Mouse (Mus musculus) lung, embryonic 15.5 days (tissue): Measurements from ENCODE around the gene Cdk13. TPM values are rescaled to one million over a fixed set of nuclear protein-coding genes. Genes with fewer than 3 reads are reported as not detected.

ENCODE experiments used
- ATAC-seq: fragments of 200-750 bp; cut with Nextera tagmentation; 2 replicates; pipeline ENCODE4 v1.8.0; 2017; ENCODE audit warnings: moderate number of reproducible peaks, borderline replicate concordance; ENCODE audit not compliant: low FRiP score, low TSS enrichment; ENCODE audit errors: extremely low read depth
- H3K27ac ChIP-seq: fragments of 300-500 bp; sonication (generic); 2 replicates; pipeline ENCODE4 v1.5.1; 2015; ENCODE audit warnings: moderate library complexity, mild to moderate bottlenecking, inconsistent platforms
- H3K27me3 ChIP-seq: fragments of 300-500 bp; sonication (generic); 2 replicates; pipeline ENCODE4 v1.6.1; 2015; ENCODE audit warnings: inconsistent platforms
- H3K36me3 ChIP-seq: fragments of 300-500 bp; sonication (generic); 2 replicates; pipeline ENCODE4 v1.6.1; 2015; ENCODE audit warnings: inconsistent platforms
- H3K4me1 ChIP-seq: fragments of 300-500 bp; sonication (generic); 2 replicates; pipeline ENCODE4 v1.6.1; 2015; ENCODE audit warnings: inconsistent platforms
- H3K4me2 ChIP-seq: fragments of 300-500 bp; sonication (generic); 2 replicates; pipeline ENCODE4 v1.6.1; 2015; ENCODE audit warnings: inconsistent platforms, mild to moderate bottlenecking, moderate library complexity
- H3K4me3 ChIP-seq: fragments of 300-500 bp; sonication (generic); 2 replicates; pipeline ENCODE4 v1.5.1; 2015; ENCODE audit warnings: mild to moderate bottlenecking, inconsistent platforms
- H3K9ac ChIP-seq: fragments of 300-500 bp; sonication (generic); 2 replicates; pipeline ENCODE4 v1.6.1; 2015; ENCODE audit warnings: inconsistent platforms
- H3K9me3 ChIP-seq: fragments of 300-500 bp; sonication (generic); 2 replicates; pipeline ENCODE4 v1.6.1; 2016; ENCODE audit warnings: inconsistent platforms
- WGBS: fragments of 180-500 bp; shearing (Covaris S2); methylation state at CpG from one replicate; pipeline ENCODE4 v1.1.7; 2015; 5-methylcytosine and 5-hydroxymethylcytosine counted together
- polyA plus RNA-seq: library from polyadenylated mRNA; unstranded; fragments of >200 nt; fragmentation: Nextera tagmentation; extraction: Ambion mirVana; gene quantifications from 2 replicates; pipeline ENCODE4 v1.2.1, GENCODE M21; 2015

The Cdk13 gene
- polyA plus RNA-seq = 15.6 and 17.1 TPM in 2 replicates

GRCm38 (mm10) chr13:17804909-17805613 is at the start of gene Cdk13:
Gene Cdk13 (minus strand): TSS chr13:17805097.
- Histone ChIP-seq H3K9me3 (no peaks in the 10 kb centered on the region), H3K9ac (peak within 1 kb of the TSS; percentile 97), H3K4me3 (peak within 1 kb of the TSS; percentile 92), H3K4me1 (peaks cover 12% of the 10 kb centered on the region), H3K27ac (peak within 1 kb of the TSS; percentile 98), H3K27me3 (no peaks in the 10 kb centered on the region), H3K36me3 (no peaks in the 10 kb centered on the region), H3K4me2 (peak within 1 kb of the TSS; percentile 84)
- WGBS = under 1% methylated on average over 104 of the region's 110 CpGs
- peak; percentile 95 for ATAC-seq

DNA sequence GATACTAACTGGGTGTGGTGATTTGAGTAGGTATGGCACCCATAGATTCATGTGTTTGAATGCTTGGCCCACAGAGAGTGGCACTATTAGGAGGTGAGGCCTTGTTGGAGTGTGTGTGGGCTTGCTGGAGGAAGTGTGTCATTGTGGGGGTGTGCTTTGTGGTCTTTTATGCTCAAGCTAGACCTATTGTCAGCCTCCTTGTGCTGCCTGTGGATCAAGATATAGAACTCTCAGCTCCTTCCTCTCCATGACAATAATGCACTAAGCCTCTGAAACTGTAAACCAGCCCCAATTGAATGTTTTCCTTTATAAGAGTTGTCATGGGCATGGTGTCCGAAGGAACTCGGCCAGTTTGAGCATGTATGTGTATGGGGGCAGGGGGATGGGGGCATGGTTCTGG is 38.4 kb upstream of the Cdk13 start:
- Histone ChIP-seq H3K27me3 (no peaks in the 10 kb centered on the region), H3K36me3 (no peaks in the 10 kb centered on the region), H3K4me3 (no peak overlapping the region), H3K4me1 (0 out of 2 replicates have a peak, but pooled peaks cover under 1% of the 10 kb centered on the region), H3K4me2 (no peak overlapping the region), H3K9ac (no peak overlapping the region), H3K27ac (no peak overlapping the region), H3K9me3 (no peaks in the 10 kb centered on the region)
- WGBS = 88% methylated on average over 2 of the region's 2 CpGs
- no peak for ATAC-seq

DNA sequence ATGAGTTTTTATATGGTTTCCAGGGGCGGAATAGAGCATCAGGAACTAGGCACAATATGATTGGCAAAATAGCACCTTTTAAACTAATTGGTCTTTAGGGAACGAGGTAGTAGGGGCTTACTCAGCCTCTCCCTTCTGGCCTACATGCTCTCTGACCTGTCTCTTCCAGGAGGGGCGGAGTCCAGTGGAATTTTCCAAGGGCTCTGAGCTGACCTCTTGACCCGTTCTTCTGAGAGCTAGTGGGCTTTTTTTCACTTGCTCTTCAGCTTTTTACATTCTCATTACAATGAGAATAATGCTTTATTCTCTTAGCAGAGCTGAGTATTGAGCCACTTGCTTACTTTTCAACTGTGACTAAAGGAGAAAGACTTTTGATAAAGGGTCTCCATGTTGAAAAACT is 37.9 kb upstream of the Cdk13 start:
- Histone ChIP-seq H3K4me1 (0 out of 2 replicates have a peak, but pooled peaks cover 5% of the 10 kb centered on the region), H3K27ac (no peak overlapping the region), H3K27me3 (no peaks in the 10 kb centered on the region), H3K9me3 (no peaks in the 10 kb centered on the region), H3K4me2 (no peak overlapping the region), H3K4me3 (no peak overlapping the region), H3K36me3 (no peaks in the 10 kb centered on the region), H3K9ac (no peak overlapping the region)
- no peak for ATAC-seq
- WGBS = 49% methylated on average over 4 of the region's 4 CpGs

DNA sequence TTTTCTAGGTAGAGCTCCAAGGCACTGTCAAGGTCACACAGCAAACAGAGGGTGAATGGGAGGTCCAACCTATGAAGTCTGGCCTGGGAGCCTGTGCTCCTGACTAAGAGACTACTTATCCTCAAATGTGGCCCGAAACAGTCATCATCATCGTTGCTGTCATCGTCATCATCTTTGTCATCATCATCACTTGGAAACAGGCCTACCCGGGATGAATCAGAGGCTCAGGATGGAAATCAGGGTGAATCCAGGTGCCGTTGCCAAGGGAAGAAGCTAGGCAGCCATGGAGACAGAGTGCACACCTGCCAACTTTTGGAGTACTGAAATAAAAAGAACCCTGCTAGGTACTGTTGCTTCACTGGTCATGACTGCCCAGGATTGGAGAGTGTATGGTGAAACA is 34.2 kb upstream of the Cdk13 start:
- Histone ChIP-seq H3K4me1 (0 out of 2 replicates have a peak, but pooled peaks cover 5% of the 10 kb centered on the region), H3K27ac (no peak overlapping the region), H3K4me3 (no peak overlapping the region), H3K9me3 (no peaks in the 10 kb centered on the region), H3K27me3 (no peaks in the 10 kb centered on the region), H3K36me3 (no peaks in the 10 kb centered on the region), H3K9ac (no peak overlapping the region), H3K4me2 (no peak overlapping the region)
- ATAC-seq = no peak
- WGBS = 85% methylated on average over 5 of the region's 5 CpGs

DNA sequence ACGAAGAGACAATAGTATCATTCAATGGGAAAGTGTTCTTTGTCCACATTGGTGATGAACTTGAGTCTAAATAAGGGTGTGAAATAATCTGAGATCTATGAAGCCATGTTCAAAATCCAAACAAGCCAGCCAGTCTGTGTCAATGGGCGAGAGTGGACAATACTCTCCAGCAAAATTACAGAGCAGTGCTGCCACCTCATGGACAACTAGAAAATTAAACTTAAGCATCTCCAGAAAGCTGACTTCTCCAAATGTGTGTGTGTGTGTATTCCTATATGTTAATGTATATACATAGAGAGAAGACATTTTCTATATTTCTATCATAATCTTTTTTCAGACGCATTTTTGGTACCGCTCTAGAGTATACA is 33.6 kb upstream of the Cdk13 start:
- Histone ChIP-seq H3K9me3 (no peaks in the 10 kb centered on the region), H3K4me2 (no peak overlapping the region), H3K4me1 (0 out of 2 replicates have a peak, but pooled peaks cover 5% of the 10 kb centered on the region), H3K9ac (no peak overlapping the region), H3K4me3 (no peak overlapping the region), H3K27me3 (no peaks in the 10 kb centered on the region), H3K36me3 (no peaks in the 10 kb centered on the region), H3K27ac (no peak overlapping the region)
- WGBS = 27% methylated on average over 4 of the region's 4 CpGs
- ATAC-seq = no peak

DNA sequence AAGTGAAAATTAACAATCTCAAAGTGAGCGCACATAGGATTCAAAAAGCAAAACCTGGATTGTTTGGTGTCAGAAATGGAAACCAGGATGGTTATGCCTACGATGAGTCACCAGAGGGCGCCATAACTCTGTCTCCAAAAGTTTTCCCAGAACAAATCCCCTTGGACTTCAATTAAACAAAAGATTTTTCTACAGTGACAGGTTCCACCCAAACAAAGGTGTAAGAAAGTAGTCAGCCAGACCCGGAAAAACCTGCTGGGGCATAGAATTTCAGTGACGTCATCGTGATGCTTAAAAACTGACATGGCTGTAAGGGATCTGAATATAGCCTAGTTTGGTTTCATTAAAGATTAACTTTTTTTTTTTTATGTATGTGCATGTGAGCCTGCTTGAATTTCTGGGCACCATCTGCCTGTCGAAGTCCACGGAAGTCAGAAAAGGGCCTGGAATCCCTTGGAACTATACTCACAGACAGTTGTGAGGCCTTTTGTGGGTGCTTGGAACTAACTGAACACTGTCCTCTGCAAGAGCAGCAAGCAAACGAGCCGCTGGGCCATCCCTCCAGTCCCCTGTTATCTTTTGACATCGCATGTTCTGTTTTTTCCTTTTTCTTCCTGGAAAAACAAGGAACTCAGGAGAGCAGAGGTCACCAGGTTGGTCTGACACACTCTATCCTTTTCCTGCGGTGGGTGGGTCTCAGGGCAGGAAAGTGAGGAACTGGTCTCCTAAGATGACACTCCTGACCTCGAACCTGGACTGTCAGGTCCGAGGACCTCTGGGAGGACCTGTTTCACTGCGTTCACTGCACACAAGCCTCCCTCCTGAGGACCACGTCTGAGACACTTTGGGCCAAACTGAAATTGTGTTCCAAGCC is 33.0 kb upstream of the Cdk13 start:
- Histone ChIP-seq H3K4me3 (no peak overlapping the region), H3K9ac (no peak overlapping the region), H3K27ac (no peak overlapping the region), H3K4me2 (no peak overlapping the region; the same call in 1 of the 2 replicates), H3K9me3 (no peaks in the 10 kb centered on the region), H3K27me3 (no peaks in the 10 kb centered on the region), H3K4me1 (0 out of 2 replicates have a peak, but pooled peaks cover 5% of the 10 kb centered on the region), H3K36me3 (no peaks in the 10 kb centered on the region)
- ATAC-seq = no peak
- 32% methylated on average over 16 of the region's 16 CpGs for WGBS

GRCm38 (mm10) chr13:17836808-17837207 is 31.9 kb upstream of the Cdk13 start:
- Histone ChIP-seq H3K9me3 (no peaks in the 10 kb centered on the region), H3K4me1 (0 out of 2 replicates have a peak, but pooled peaks cover 5% of the 10 kb centered on the region), H3K4me3 (no peak overlapping the region), H3K27me3 (no peaks in the 10 kb centered on the region), H3K27ac (no peak overlapping the region), H3K4me2 (no peak overlapping the region), H3K36me3 (no peaks in the 10 kb centered on the region), H3K9ac (no peak overlapping the region)
- no peak for ATAC-seq
- WGBS = 67% methylated on average over 7 of the region's 7 CpGs

DNA sequence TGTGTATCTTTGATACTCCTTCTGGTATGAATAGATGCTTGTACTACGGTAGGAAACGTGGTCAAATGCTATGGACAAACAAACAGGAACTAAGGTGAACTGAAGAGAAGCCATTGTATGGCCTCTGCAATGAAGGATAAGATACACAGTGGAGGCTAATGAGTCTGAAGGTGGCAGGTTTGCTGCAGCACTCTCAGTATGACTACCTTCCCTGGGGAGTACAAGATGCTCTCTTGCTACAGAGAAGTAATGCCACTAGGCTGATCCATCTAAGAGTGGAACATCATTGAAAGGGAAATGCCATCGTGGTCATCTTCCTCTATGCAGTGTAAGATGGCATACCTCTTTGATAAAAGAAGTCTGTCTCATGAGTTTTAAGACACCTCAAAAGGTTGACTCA is 28.0 kb upstream of the Cdk13 start:
- H3K4me2 ChIP-seq = no peak overlapping the region
- no peak overlapping the region for H3K4me3 ChIP-seq
- no peaks in the 10 kb centered on the region for H3K9me3 ChIP-seq
- H3K27ac ChIP-seq = no peak overlapping the region
- H3K9ac ChIP-seq = no peak overlapping the region
- H3K27me3 ChIP-seq = no peaks in the 10 kb centered on the region
- ATAC-seq = no peak
- H3K36me3 ChIP-seq = no peaks in the 10 kb centered on the region
- 75% methylated on average over 3 of the region's 3 CpGs for WGBS
- H3K4me1 ChIP-seq = 0 out of 2 replicates have a peak, but pooled peaks cover under 1% of the 10 kb centered on the region

GRCm38 (mm10) chr13:17817226-17817625 is 12.3 kb upstream of the Cdk13 start:
- no peak overlapping the region for H3K27ac ChIP-seq
- H3K4me1 ChIP-seq = no peaks in the 10 kb centered on the region
- no peak overlapping the region for H3K9ac ChIP-seq
- no peak overlapping the region for H3K4me2 ChIP-seq
- H3K27me3 ChIP-seq = no peaks in the 10 kb centered on the region
- H3K36me3 ChIP-seq = no peaks in the 10 kb centered on the region
- 87% methylated on average over 2 of the region's 2 CpGs for WGBS
- no peaks in the 10 kb centered on the region for H3K9me3 ChIP-seq
- no peak for ATAC-seq
- H3K4me3 ChIP-seq = no peak overlapping the region

- Histone ChIP-seq H3K9ac (peak overlapping the region; percentile 68), H3K27ac (peak overlapping the region; percentile 98), H3K4me1 (peaks cover 10% of the 10 kb centered on the region), H3K9me3 (no peaks in the 10 kb centered on the region), H3K4me2 (peak overlapping the region; percentile 62), H3K4me3 (peak overlapping the region; percentile 92), H3K27me3 (no peaks in the 10 kb centered on the region), H3K36me3 (no peaks in the 10 kb centered on the region)
- WGBS = under 1% methylated on average over 14 of the region's 14 CpGs
- no peak for ATAC-seq
These were observed 698 bp upstream of the Cdk13 start for GRCm38 (mm10) chr13:17805614-17805975.

- H3K4me1 ChIP-seq = peaks cover 12% of the 10 kb centered on the region
- H3K27ac ChIP-seq = peak overlapping the region; percentile 98
- no peaks in the 10 kb centered on the region for H3K9me3 ChIP-seq
- no peaks in the 10 kb centered on the region for H3K27me3 ChIP-seq
- H3K9ac ChIP-seq = peak overlapping the region; percentile 97
- under 1% methylated on average over 81 of the region's 105 CpGs for WGBS
- no peaks in the 10 kb centered on the region for H3K36me3 ChIP-seq
- peak overlapping the region; percentile 84 for H3K4me2 ChIP-seq
- ATAC-seq = peak; percentile 24
- H3K4me3 ChIP-seq = peak overlapping the region; percentile 92
These were observed 647 bp downstream of the Cdk13 start for GRCm38 (mm10) chr13:17804058-17804841.
